Mouse (Mus musculus) spleen, adult 2 months (tissue): ENCODE data around the gene Arhgap25.

Experiments
- CTCF ChIP-seq: fragments of 200-500 bp; IDR thresholded peaks from 2 replicates; pipeline ENCODE4 v1.5.1; 2011; ENCODE audit warnings: mild to moderate bottlenecking, inconsistent platforms; ENCODE audit not compliant: insufficient read depth, insufficient read length, insufficient replicate concordance; ENCODE audit errors: extremely low read depth
- POLR2A ChIP-seq: fragments of 200-500 bp; IDR thresholded peaks from 2 replicates; pipeline ENCODE4 v1.6.1; 2011; ENCODE audit warnings: low read depth, low read length, inconsistent platforms

- TF ChIP-seq POLR2A: no peak
- no peak for TF ChIP-seq CTCF
Measured at GRCm38 (mm10) chr6:87582456-87582855, 49.4 kb upstream of the Arhgap25 start.
